Mouse (Mus musculus): ENCODE measurements around the gene Copg1.

The Copg1 gene

DNA sequence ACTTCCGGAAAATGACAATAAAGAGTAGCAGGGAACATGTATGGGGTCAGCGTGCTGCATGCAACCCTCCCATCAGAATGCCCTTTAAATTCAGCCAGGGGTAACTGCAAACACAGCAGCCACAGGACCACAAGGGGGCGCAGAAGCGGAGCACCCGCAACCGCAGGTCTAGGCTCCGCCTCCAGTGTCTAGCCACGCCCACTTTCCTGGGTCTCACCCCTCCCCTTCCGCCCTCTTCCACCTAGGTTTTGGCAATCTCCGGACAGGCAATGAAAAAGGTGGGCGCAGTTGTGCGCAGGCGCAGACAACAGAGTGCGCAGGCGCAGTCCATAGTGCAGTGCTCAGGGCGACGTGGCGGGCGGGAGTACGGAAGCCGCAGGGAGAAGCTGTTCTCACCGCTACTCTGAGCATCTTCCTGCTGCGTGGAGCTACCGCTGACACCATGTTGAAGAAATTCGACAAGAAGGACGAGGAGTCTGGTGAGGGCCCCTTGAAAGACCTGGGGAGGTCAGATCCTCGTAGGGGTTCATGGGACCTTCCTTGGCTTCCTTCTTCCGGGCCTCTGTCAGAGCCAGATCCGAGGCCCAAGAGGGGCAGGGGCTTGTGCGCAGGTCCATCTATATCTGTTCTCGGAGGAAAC is at the start of gene Copg1:
TSS of gene Copg1 (plus strand) at position 221 of the 640 bp plus-strand sequence.
- DNase-seq, result peak; percentile 99 to 100

DNA sequence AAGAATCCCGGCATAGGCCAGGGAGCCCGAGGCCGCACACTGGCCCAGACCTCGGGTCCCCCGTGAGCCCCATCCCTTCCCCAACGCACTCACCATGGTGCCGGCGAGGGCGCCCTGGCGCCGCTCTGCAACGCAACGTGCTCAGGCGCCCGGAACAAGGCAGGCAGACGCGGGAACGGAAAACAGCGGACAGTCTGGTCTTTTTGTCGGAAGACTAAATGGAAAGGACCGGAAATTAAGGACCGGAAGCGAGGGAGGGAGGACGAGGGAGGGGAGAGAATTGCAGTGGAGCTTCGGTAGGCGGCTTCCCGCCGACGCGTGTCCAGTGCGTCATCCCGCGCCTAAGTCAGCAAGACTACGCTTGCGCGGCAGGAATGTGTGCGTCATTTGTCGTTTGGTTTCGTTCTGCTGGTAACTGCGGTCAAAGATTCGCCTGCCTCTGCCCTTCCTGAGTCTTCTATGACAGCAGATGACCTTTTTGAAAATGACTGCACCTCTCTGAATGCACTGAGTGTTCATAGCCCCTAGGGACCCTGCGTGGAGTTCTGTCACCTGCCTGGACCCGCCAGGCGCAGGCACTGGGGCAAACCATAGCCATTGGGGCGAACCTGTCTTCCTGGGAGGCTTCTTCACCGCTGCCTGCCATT is 48.9 kb upstream of the Copg1 start, which contains the start of gene Isy1:
TSS of gene Isy1 (minus strand) at position 248 of the 647 bp plus-strand sequence.
- DNase-seq, result peak; percentile 96 to 97

DNA sequence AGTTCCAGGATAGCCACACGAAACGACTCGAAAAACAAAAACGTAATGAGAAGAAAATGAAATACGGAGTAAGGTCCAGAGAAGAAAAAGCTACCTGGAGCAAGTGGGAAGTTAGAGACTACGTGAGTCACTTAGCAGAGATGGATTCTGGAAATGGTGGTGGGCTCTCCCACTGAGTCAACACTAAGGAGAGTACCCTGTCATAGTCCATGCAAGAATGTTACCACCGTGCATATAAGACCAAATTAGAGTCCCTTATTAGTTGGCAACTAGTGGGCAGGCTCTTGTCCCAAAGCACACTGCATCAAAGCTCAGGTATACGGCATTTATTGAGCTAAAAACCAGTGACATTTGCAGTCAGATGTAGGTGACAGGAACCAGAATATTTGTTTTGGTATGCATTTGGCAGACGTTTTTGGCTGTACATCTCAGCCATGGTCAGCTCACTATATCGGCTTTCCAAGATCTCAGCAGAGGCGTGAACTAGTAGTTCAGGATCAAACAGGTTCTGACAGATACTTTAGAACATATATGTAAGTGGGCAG is 47.7 kb upstream of the Copg1 start:
- no peak for DNase-seq

DNA sequence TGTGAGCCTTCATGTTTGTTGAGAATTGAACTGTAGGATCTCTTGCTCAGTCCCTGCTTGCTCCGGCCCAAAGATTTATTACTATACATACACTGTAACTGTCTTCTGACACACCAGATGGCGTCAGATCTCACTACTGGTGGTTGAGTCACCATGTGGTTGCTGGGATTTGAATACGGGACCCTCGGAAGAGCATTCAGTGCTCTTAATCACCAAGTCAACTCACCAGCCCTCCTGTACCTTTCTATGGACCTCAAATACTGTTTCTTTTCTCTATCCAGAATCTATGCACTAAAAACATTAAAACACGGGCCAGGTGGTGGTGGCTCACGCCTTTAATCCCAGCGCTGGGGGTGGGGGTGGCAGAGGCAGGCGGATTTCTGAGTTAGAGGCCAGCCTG is 46.0 kb upstream of the Copg1 start:
- no peak for DNase-seq

DNA sequence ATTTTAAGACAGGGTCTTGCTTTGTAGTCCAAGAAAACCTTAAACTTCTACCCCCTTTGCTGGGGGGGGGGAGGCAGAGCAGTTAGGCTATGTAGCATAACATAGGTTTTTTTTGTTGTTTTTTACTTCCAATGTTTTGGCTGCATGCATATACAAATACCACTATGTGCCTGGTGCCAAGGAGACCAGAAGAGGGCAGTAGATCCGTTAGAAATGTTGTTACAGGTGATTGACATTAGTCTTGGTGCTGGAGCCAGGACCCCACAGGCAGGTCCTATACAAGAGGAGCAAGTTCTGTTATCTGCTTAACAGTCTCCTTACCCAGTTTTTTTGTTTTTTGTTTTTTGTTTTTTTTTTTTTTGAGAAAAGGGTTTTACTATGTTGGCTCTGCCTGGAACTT is 45.4 kb upstream of the Copg1 start:
- peak in 1 of 2 experiments; percentile 33 for DNase-seq

DNA sequence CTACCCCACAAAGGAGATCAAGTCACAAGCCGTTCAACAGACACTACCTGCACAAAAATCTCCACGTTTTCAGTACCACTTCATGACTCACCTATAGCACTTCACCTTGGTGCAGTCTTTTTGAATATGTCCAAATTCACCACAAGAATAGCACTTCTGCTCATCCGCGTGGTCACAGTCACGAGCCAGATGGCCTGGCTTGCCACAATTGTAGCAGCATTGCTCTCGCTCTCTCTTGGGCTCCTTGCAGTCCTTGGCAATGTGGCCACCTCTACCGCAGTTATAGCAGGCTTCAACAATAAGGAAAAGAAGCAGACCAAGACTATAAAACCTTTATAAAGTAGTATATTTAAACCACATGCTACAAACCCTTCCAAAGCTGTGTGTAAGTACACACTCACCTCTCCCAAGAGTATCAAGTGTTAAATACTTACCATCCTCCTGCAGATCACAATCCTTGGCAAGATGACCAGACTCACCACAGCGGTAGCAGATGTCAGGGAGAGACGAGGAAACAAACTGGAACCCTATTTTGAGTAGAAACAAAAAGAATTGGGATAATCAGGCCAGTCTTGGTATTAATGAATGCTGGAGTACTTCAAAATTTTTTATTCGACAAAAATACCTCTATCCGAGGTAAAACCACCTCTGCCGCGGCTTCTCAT is 42.5 kb upstream of the Copg1 start:
- no peak for DNase-seq

DNA sequence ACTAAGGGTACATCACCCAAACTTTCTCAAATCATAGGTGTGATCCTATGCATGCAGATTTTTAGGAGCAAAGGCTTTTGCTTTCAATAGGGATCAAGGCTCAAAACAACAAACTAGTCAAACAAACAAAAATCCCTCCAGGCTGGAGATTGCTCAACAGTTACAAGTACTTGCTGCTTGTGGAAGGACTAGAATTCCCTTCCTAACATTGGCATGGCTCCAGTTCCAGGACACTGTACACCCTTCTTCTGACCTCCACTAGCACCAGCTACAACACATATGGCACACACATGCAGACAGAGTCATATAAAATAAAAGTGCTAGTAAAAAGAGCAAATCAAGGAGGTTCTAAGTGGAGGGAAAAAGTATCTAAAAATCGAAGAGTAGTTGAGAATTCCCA is 40.8 kb upstream of the Copg1 start:
- DNase-seq, result peak in 1 of 2 experiments; percentile 31

DNA sequence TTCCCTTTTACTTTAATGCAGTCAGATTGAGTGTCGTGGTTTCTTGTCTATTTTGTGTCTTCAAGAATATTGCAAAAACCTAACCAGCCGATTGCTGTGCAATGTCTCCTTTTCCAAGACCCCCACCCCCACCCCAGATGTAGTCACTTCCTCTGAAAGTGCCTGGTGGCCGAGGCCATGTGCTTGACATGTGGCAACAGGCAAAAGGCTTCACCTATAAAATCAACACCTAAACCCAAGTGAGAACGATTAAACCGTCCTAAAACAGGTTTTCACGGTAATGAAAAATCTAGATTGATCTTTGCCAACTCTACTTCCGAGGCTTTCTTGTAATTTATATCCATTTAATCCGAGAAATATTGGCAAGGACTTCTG is 37.8 kb upstream of the Copg1 start:
- DNase-seq, result no peak

DNA sequence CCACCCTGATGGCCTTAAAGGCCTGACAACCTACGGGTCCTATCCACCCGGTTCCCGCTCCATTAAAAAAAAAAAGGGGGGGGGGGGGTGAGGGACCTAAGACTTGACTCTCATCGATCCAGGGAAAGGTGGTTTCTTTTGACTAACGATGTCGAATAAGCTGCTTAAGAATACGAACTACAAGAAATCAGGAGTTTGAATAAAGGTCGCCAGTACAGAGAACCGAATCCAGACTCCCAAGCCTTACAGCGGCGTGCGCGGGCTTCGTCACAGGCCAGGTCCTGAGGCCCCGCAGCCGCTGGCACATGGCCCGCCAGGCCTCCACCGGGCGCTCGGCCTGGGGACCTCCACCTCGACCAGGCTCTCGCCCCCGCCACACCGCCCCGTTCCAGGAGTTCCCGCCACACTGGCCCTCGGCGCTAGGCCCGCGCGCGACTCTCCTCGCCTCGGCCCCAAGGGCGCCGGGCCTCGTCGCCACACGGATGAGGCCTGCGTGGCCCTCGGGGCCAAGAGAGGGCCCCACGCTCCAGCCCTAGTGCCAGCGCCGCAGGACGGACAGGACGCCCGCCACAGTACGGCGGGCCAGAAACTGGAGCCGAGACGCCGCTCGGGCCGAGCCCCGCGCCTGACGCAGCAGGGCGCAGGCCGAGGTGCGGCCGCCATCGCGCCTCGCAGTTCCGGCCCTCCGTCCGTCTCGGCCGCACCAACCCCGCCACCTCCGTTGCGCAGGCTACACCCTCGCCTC is 37.3 kb upstream of the Copg1 start:
- peak; percentile 33 to 78 for DNase-seq

DNA sequence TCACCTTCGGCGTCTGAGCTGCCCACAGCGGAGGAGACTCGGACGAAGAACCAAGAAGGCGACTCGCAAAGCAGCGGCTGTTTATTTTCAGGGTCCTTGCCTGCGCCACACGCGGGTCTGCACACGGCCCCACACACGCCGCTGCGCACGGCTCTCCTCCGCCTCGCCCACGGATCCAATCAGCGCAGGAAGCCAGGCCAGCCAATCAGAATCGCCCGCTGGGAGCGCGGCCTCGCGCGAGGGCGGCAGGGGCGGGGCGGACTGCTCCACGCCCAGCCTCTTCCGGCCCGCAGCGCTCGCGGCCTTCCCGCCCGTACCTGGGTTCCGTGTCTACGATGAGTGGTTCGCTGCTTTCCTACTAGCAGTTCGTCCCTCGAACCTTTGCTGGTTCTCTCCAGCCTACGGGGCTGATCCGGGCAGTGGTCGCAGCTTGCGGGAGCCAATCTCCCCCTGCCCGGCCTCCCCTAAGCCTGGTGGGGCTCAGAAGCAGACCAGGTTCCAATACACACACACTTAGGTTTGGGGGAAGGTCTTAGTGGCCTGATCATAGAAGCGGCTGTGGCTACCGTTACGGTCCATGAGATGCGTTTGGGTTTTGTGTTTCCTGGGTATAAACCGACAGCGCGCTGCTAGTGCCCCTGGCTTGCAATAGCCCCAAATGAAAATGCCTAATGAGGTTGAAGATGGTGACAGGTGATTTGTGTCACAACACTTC is 36.6 kb upstream of the Copg1 start, which contains the start of gene Cnbp:
TSS of gene Cnbp (minus strand) at position 207 of the 715 bp plus-strand sequence.
- DNase-seq, result peak; percentile 97 to 99

DNA sequence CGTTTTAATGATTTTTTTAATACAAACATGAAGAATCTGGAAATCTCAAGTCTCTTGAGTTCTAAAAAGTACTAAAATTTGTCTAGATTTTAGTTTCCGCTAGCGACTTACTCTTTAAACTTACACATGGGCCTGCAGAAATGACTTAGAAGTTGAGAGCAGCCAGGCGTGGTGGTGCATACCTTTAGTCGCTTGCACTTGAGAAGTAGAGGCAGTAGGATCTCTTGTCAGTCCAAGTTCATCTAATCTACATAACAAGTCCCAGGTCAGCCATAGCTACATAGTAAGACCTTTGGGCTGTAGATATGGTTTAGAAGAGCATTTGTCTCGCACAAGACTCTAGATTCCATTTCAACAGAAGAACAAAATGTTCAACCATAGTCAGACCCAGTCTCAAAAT is 35.7 kb upstream of the Copg1 start:
- DNase-seq, result no peak

DNA sequence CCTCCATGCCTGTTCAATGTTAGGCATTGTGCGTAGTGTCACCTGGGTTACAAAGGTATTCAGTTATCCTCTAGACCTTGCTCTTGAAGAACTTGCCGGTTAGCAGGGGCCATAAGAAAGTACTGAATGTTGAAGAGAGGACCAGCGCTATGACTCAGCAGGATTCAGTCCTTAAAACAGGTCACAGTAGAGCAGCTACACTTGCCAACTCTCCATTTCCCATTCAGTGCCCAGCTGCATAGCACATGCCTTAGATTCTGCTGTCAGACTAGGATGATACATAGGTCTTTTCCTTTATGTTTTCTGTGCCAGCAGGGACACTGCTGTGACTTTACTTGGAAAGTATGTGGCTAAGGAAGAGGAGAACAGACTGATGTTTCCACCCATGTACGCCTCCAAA is 34.2 kb upstream of the Copg1 start:
- peak in 1 of 2 experiments; percentile 37 for DNase-seq

DNA sequence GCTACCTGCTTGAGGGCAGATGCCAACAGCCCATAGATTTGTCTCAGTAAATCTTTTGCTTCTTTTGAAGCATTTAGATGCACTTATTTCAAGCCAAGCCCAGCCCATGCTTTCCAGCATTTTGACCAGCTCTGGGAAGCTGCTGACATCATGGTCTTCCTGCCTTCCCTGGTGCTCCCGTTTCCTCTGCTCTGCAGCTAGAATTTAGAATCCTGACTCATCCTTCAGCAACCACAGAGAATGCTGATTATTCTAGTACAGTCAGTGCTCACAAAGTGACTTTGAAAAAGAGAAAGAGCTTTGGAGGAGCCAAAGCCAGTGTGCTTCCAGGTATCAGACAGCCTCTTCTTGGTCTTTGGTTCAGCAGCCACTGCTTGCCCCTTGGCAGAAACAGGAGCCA is 30.5 kb upstream of the Copg1 start:
- no peak for DNase-seq

DNA sequence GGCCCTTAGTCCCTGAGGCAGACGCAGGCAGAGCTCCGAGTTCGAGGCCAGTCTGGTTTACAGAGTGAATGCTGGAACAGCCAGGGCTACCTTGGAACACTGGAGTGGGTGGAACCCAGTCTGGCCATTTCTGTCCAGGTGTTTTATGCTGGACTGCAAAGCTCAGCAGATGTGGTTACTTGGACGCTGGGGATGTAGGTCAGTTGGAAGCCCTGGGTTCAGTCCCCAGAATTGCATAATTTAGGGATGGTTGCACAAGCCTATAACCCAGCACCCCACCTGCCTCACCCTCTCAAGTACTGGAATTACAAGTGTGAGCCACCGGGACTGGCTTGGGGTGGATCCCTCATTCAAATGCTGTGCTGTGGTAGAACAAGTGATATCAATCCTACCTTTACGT is 21.4 kb upstream of the Copg1 start:
- no peak for DNase-seq

DNA sequence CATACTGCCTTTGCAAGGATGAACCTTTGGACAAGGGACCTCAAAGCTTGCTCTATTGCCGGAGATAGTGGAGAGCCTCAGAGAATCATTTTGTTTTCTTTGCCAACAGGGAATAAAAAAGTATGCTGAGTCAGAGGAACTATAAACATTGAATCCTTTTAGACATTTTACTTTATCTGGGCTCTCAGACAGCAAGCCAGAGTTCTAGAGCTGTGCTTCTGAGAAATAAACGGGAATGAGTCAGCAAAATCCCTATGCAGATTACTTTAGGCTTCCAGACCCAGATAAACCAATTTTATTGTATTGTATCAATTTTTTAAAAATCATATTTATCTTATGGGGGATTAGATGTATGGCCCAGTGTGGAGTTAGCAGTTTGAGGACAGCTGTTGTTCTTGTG is 20.4 kb upstream of the Copg1 start:
- DNase-seq, result no peak

DNA sequence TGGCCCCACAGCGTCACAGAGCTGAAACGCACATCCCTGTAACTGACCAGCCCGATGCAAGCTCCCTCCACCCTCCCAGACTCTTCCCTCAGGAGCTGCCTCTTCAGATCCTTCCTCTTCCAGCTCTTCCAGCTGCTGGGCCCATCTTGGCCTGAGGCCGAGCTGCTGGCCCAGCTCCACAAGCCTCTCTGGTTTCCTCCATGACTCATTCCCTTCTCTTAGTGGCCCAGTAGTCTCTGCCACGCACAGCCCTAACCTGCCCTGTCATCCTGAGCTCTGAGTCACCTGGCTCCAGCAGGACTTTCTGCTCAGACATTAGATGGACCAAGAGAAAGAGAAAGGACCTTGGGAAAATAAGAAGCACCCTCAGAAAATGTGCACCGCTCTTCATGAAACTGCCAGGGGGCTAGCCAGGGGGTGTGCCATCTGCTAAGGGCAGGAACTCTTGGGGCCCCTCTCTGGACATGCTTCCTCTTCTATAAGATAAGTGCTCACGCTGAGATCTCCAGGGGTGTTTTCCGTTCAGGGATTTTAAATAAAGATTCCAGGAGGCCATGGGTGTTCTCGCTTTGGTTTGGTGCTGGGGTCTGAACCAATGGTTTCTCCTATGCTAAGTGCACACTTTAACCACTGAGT is 18.6 kb upstream of the Copg1 start:
- DNase-seq, result peak; percentile 58 to 77

DNA sequence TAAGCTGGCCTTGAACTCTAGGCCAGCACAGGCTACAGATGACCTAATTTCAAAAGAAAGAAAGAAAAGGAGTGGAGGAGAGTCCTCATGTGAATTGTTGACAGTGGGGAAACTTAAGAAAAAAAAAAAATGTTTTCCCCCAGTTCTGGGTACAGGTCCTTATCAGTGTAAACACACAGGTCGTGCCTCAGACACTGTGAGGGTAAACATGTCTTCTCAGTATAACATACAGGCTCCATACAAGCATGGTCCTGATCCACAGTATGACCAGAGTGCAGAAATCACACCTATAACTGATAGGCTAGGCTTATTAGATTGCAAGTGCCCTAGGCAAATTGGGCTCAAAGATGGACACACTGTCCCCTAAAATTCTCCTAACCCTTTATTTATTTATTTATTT is 17.2 kb upstream of the Copg1 start:
- no peak for DNase-seq

DNA sequence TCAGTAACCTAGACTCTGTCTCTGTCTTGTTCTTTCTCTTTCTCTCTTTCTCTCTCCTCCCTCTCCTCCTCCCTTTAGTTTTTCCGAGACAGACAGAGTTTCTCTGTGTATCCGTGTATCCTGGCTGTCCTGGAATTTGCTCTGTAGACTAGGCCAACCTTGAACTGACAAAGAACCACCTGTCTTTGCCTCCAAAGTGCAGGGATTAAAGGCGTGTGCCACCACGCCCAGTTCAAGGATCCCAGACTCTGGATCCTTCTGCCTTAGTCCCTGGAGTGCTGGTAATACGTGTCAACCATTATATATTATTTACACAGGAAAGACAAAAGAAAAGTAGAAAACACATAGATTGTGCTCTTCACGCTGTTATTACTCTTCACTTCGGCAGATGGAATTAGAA is 16.4 kb upstream of the Copg1 start:
- no peak for DNase-seq

DNA sequence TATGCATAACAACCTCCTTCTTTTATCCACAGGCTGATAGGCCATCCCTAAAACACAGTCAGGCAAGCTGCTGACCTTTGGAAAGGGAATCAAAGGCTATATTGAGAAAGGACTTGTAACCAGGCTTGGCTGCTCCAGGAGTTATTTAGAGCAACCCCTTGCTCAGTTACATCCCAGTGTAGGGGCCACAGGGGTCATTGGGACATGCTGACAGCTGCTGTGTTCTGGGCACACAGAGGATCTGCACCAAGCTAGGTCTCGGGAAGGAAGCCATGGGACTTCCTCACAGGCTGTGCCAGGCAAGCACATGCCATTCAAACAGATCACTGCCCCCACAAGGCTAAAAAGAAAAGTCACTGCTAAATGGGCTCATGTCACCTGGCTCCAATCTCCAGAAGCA is 14.5 kb upstream of the Copg1 start:
- peak; percentile 55 to 62 for DNase-seq

DNA sequence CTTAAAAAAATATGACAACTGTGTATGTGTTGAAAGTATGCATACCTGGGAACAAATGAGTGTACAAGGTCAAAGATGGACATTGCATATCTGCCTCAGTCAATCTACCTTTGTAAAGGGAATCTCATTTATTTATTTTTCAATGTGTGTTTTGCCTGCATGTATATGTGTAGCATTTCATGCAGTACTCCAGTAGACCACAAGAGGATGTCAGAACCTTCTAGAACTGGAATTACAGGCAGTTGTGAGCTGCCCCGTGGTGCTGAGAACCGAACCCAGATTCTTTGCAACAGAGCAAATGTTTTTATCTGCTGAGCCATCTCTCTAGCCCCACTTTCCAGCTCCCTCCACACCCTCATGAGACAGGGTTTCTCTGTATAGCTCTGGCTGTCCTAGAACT is 13.7 kb upstream of the Copg1 start:
- DNase-seq, result no peak

DNA sequence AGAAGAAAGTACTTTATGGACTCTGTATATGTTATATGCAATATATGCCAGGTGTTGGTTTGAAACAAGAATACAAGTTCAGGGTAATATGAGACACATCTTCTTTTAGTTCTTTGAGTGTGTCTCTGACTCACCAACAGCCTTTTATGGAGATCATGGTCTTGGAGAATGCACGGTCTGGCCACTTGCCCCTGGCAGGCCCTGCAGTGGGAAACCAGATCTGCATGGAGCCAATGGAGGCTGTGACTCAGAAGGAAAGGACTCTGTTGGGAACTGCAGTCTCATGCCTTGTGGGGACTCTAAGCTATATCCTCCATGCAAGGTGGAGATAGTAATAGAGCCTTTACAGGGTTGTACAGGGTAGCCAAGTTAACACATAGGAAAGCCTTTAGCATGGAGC is 12.5 kb upstream of the Copg1 start:
- DNase-seq, result no peak

DNA sequence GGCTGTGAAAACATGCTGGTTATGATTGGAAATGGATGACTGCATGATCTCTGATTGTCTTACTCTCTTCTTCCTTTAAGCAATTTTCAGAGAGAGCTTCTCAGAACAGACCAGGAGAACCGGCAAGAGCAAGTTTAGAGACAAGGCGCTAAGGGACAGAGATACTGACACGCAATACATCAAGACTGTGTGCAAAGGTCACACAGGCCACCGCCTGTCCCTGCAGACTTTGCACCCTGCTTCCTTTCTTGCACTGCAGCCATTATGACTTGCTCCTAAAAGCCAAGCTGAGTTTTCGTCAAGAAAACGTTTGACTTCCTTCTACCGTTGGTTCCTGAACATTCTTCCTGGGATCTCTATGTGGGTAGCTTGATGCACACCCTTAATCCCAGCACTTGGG is 12.1 kb upstream of the Copg1 start:
- peak; percentile 31 to 38 for DNase-seq

Measured in kidney, postnatal 36 days (tissue).